Comparison of ENCODE assay signal across 7 mouse cellular contexts in the genomic region with DNA sequence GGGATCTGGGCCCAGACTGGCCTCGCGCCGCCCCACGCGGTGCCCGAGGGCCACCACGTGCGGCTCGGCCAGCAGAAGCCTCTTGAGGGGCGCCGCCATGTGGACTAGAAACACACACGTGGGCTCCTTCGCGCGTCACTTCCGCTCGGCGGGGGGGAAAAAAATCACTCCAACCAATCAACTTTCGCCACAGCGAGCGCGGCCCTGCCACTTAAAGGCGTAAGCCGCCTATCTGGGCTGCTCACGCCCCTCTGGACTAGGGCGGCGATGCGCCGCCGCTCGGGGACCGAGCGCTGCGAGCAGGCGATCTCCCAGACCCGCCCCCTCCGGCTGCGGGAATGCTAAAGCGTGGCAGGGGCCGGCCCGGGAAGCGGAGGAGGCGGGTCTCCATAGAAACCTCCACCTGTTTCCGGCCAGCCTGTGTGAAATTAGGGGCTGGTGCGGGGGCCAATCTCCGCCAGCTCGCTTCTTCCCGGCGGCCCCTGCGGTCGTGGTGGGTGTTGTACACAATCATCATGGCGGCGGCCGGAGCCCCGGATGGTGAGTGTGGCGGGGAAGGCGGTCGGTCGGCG. TPM values are rescaled to one million over a fixed set of nuclear protein-coding genes. Genes with fewer than 3 reads are reported as not detected.
DNase-seq lines count a peak whose midpoint lies in the region; ATAC-seq and TF ChIP-seq lines count a peak whose summit lies in the region.

Gene Ubfd1 (plus strand): TSS at position 231 of the 572 bp plus-strand sequence.
Gene Ears2 (minus strand): TSS at position 319 of the 572 bp plus-strand sequence.

- H3K36me3 ChIP-seq in embryonic facial prominence, embryonic 12.5 days, result peaks cover 30% of the 10 kb centered on the region
- H3K36me3 ChIP-seq in kidney, adult 2 months (ENCODE audit: control insufficient read depth, insufficient read depth, low read length), result no peaks in the 10 kb centered on the region; the same call in 1 of the 2 replicates
- H3K36me3 ChIP-seq in limb, embryonic 12.5 days, result peaks cover 39% of the 10 kb centered on the region
- peaks cover 16% of the 10 kb centered on the region for H3K36me3 ChIP-seq in midbrain, embryonic 15.5 days (replicated peaks)
- H3K36me3 ChIP-seq in spleen, adult 2 months (ENCODE audit: control insufficient read depth, insufficient read depth, low read length), result peaks cover 8% of the 10 kb centered on the region

- H3K4me3 ChIP-seq in embryonic facial prominence, embryonic 12.5 days, result peak within 1 kb of the TSS; percentile 86
- peak within 1 kb of the TSS; percentile 89 for H3K4me3 ChIP-seq in kidney, adult 2 months (ENCODE audit: insufficient read depth, low read depth, low read length)
- peak within 1 kb of the TSS; percentile 99 for H3K4me3 ChIP-seq in limb, embryonic 12.5 days (replicated peaks)
- H3K4me3 ChIP-seq in midbrain, embryonic 15.5 days, result peak within 1 kb of the TSS; percentile 97
- peak within 1 kb of the TSS; percentile 85 for H3K4me3 ChIP-seq in spleen, adult 2 months (ENCODE audit: extremely low read depth, insufficient read depth, insufficient read length)

- peak within 1 kb of the TSS; percentile 91 for H3K9ac ChIP-seq in embryonic facial prominence, embryonic 12.5 days
- H3K9ac ChIP-seq in limb, embryonic 12.5 days (replicated peaks), result peak within 1 kb of the TSS; percentile 98
- H3K9ac ChIP-seq in midbrain, embryonic 15.5 days, result peak within 1 kb of the TSS; percentile 95

- H3K27me3 ChIP-seq in embryonic facial prominence, embryonic 12.5 days, result no peaks in the 10 kb centered on the region
- no peaks in the 10 kb centered on the region for H3K27me3 ChIP-seq in kidney, adult 2 months (replicated peaks; ENCODE audit: control insufficient read depth, insufficient read depth, low read length)
- no peaks in the 10 kb centered on the region for H3K27me3 ChIP-seq in limb, embryonic 12.5 days
- no peaks in the 10 kb centered on the region for H3K27me3 ChIP-seq in midbrain, embryonic 15.5 days (replicated peaks)
- no peaks in the 10 kb centered on the region for H3K27me3 ChIP-seq in spleen, adult 2 months (ENCODE audit: control insufficient read depth, insufficient read depth, low read length)

- no peak for TF ChIP-seq POLR2A in kidney, adult 2 months (IDR thresholded peaks at IDR 0.05; ENCODE audit: low read depth, low read length)
- no peak; the same call in none of the 2 replicates for TF ChIP-seq POLR2A in spleen, adult 2 months (IDR thresholded peaks at IDR 0.05; ENCODE audit: low read depth, low read length)

- H3K9me3 ChIP-seq in embryonic facial prominence, embryonic 12.5 days, result no peaks in the 10 kb centered on the region
- no peaks in the 10 kb centered on the region for H3K9me3 ChIP-seq in limb, embryonic 12.5 days
- no peaks in the 10 kb centered on the region for H3K9me3 ChIP-seq in midbrain, embryonic 15.5 days

- peak within 1 kb of the TSS; percentile 85 for H3K27ac ChIP-seq in embryonic facial prominence, embryonic 12.5 days
- H3K27ac ChIP-seq in kidney, adult 2 months (ENCODE audit: insufficient read depth, low read depth, low read length), result peak within 1 kb of the TSS; percentile 62
- peak within 1 kb of the TSS; percentile 93 for H3K27ac ChIP-seq in limb, embryonic 12.5 days
- peak within 1 kb of the TSS; percentile 98 for H3K27ac ChIP-seq in midbrain, embryonic 15.5 days
- peak within 1 kb of the TSS; percentile 98 for H3K27ac ChIP-seq in spleen, adult 2 months (ENCODE audit: insufficient read depth, low read length)

- H3K4me2 ChIP-seq in embryonic facial prominence, embryonic 12.5 days (replicated peaks), result peak within 1 kb of the TSS; percentile 73
- H3K4me2 ChIP-seq in limb, embryonic 12.5 days, result peak within 1 kb of the TSS; percentile 81
- H3K4me2 ChIP-seq in midbrain, embryonic 15.5 days, result peak within 1 kb of the TSS; percentile 82

- H3K4me1 ChIP-seq in embryonic facial prominence, embryonic 12.5 days, result peaks cover 19% of the 10 kb centered on the region
- peaks cover 5% of the 10 kb centered on the region; the same call in 1 of the 2 replicates for H3K4me1 ChIP-seq in kidney, adult 2 months (ENCODE audit: control insufficient read depth, insufficient read depth, low read length)
- H3K4me1 ChIP-seq in limb, embryonic 12.5 days (replicated peaks), result peaks cover 27% of the 10 kb centered on the region
- peaks cover 42% of the 10 kb centered on the region for H3K4me1 ChIP-seq in midbrain, embryonic 15.5 days
- peaks cover 5% of the 10 kb centered on the region for H3K4me1 ChIP-seq in spleen, adult 2 months (ENCODE audit: control insufficient read depth, insufficient read depth, insufficient read length)

- peak; percentile 93 for DNase-seq in adrenal gland, postnatal 25 days
- peak; percentile 97 to 99 for DNase-seq in heart, adult 18-20 months
- DNase-seq in kidney, adult 2 months, result peak; percentile 98
- DNase-seq in spleen, adult 2 months (ENCODE audit: low read depth in 1 of 2, low spot score in 2 of 2), result peak; percentile 89 to 93

- ATAC-seq in embryonic facial prominence, embryonic 12.5 days (ENCODE audit: insufficient number of reproducible peaks, insufficient read depth, low FRiP score, low TSS enrichment), result peak; percentile 100
- peak; percentile 98 for ATAC-seq in limb, embryonic 12.5 days (ENCODE audit: insufficient number of reproducible peaks, insufficient read depth, low FRiP score, low TSS enrichment, low read depth)
- peak; percentile 99 for ATAC-seq in midbrain, embryonic 15.5 days (replicated peaks)

- WGBS in embryonic facial prominence, embryonic 12.5 days, result under 1% methylated on average over 60 of the region's 60 CpGs
- WGBS in kidney, adult 2 months, result under 1% methylated on average over 60 of the region's 60 CpGs
- under 1% methylated on average over 51 of the region's 60 CpGs for WGBS in limb, embryonic 12.5 days
- under 1% methylated on average over 60 of the region's 60 CpGs for WGBS in midbrain, embryonic 15.5 days
- WGBS in spleen, adult 2 months, result under 1% methylated on average over 60 of the region's 60 CpGs

- TF ChIP-seq CTCF in kidney, adult 2 months (conservative IDR thresholded peaks at IDR 0.05; ENCODE audit: insufficient read depth, insufficient read length, low read depth, low read length), result no peak
- no peak for TF ChIP-seq CTCF in spleen, adult 2 months (IDR thresholded peaks at IDR 0.05; ENCODE audit: extremely low read depth, insufficient read depth, insufficient read length, insufficient replicate concordance)

RNA-seq across cellular contexts. Expression of gene Ubfd1, which starts in this region (rescaled TPM):
- 53.2 and 56.1 TPM in 2 replicates for total RNA-seq in adrenal gland, postnatal 25 days (2021)
- 103 and 105 TPM in 2 replicates for polyA plus RNA-seq in embryonic facial prominence, embryonic 12.5 days (2016; fragmentation: Nextera tagmentation; extraction: Ambion mirVana)
- total RNA-seq in heart, adult 18-20 months (2021), result 10 to 100 TPM; 36.1 to 41.1 TPM
- polyA plus RNA-seq in kidney, adult 2 months (2012; rRNA removed), result 18.9 and 19.6 TPM in 2 replicates
- 94.6 and 100.0 TPM in 2 replicates for polyA plus RNA-seq in limb, embryonic 12.5 days (2016; fragmentation: Nextera tagmentation; extraction: Ambion mirVana)
- polyA plus RNA-seq in midbrain, embryonic 15.5 days (2015; fragmentation: Nextera tagmentation; extraction: Ambion mirVana), result 81.4 and 85.3 TPM in 2 replicates
- polyA plus RNA-seq in spleen, adult 2 months (2012; rRNA removed), result 15.4 and 16.2 TPM in 2 replicates

RNA-seq across cellular contexts. Expression of gene Ears2, which starts in this region (rescaled TPM):
- total RNA-seq in adrenal gland, postnatal 25 days (2021), result 18.5 and 19.7 TPM in 2 replicates
- 16.6 and 17.9 TPM in 2 replicates for polyA plus RNA-seq in embryonic facial prominence, embryonic 12.5 days (2016; fragmentation: Nextera tagmentation; extraction: Ambion mirVana)
- 10 to 100 TPM; 12.3 to 13.4 TPM for total RNA-seq in heart, adult 18-20 months (2021)
- 9.2 and 11.2 TPM in 2 replicates for polyA plus RNA-seq in kidney, adult 2 months (2012; rRNA removed)
- 15.9 and 16.1 TPM in 2 replicates for polyA plus RNA-seq in limb, embryonic 12.5 days (2016; fragmentation: Nextera tagmentation; extraction: Ambion mirVana)
- polyA plus RNA-seq in midbrain, embryonic 15.5 days (2015; fragmentation: Nextera tagmentation; extraction: Ambion mirVana), result 9.2 and 10.7 TPM in 2 replicates
- 7.9 and 10.4 TPM in 2 replicates for polyA plus RNA-seq in spleen, adult 2 months (2012; rRNA removed)

Comparison
In these comparisons a context has a peak if more than half of its experiments do, and no peak if none do; other contexts are left out.
1. Peak in every context shown above with its lines: DNase-seq, ATAC-seq, H3K4me3 ChIP-seq and H3K27ac ChIP-seq.